Mouse (Mus musculus): ENCODE data around the gene Tcf15. TPM values are rescaled to one million over a fixed set of nuclear protein-coding genes. Genes with fewer than 3 reads are reported as not detected.

The Tcf15 gene
- polyA plus RNA-seq, 1 experiment from 2014 or later: 10.0 TPM

GRCm38 (mm10) chr2:152179301-152179700, 35.9 kb downstream of the Tcf15 start:
- H3K4me1 ChIP-seq (ENCODE audit: insufficient read depth, low read length): peaks cover 11% of the 10 kb centered on the region
- WGBS: 83% methylated on average over 2 of the region's 2 CpGs

GRCm38 (mm10) chr2:152180323-152180722, 37.0 kb downstream of the Tcf15 start:
- Histone ChIP-seq H3K4me3 (ENCODE audit: low read length) (no peak overlapping the region), H3K4me1 (ENCODE audit: insufficient read depth, low read length) (peaks cover 11% of the 10 kb centered on the region), H3K27me3 (ENCODE audit: insufficient read depth, low read length) (no peaks in the 10 kb centered on the region), H3K9ac (replicated peaks; ENCODE audit: low read length) (no peak overlapping the region), H3K9me3 (ENCODE audit: low read length) (no peaks in the 10 kb centered on the region), H3K4me2 (replicated peaks; ENCODE audit: low read depth, low read length) (no peak overlapping the region), H3K27ac (ENCODE audit: low read length) (peak overlapping the region; percentile 52), H3K36me3 (ENCODE audit: insufficient read depth, low read length) (no peaks in the 10 kb centered on the region)
- ATAC-seq (ENCODE audit: low FRiP score, low TSS enrichment): peak; percentile 90
- 34% methylated on average over 6 of the region's 6 CpGs for WGBS

More at GRCm38 (mm10) chr2:152179301-152179700, 35.9 kb downstream of the Tcf15 start:
- no peak for ATAC-seq (ENCODE audit: low FRiP score, low TSS enrichment)
- Histone ChIP-seq H3K4me3 (ENCODE audit: low read length) (no peak overlapping the region), H3K9me3 (ENCODE audit: low read length) (no peaks in the 10 kb centered on the region), H3K36me3 (ENCODE audit: insufficient read depth, low read length) (no peaks in the 10 kb centered on the region), H3K27me3 (ENCODE audit: insufficient read depth, low read length) (no peaks in the 10 kb centered on the region), H3K9ac (replicated peaks; ENCODE audit: low read length) (no peak overlapping the region), H3K4me2 (replicated peaks; ENCODE audit: low read depth, low read length) (no peak overlapping the region), H3K27ac (ENCODE audit: low read length) (no peak overlapping the region)

- Histone ChIP-seq H3K4me3 (ENCODE audit: low read length) (no peak overlapping the region), H3K27ac (ENCODE audit: low read length) (no peak overlapping the region), H3K9me3 (ENCODE audit: low read length) (no peaks in the 10 kb centered on the region), H3K36me3 (ENCODE audit: insufficient read depth, low read length) (no peaks in the 10 kb centered on the region), H3K4me2 (replicated peaks; ENCODE audit: low read depth, low read length) (no peak overlapping the region), H3K9ac (replicated peaks; ENCODE audit: low read length) (no peak overlapping the region), H3K27me3 (ENCODE audit: insufficient read depth, low read length) (no peaks in the 10 kb centered on the region), H3K4me1 (ENCODE audit: insufficient read depth, low read length) (no peaks in the 10 kb centered on the region)
- WGBS: 84% methylated on average over 5 of the region's 5 CpGs
- no peak for ATAC-seq (ENCODE audit: low FRiP score, low TSS enrichment)
These were observed 43.8 kb downstream of the Tcf15 start for GRCm38 (mm10) chr2:152187132-152187531.

- Histone ChIP-seq H3K4me1 (ENCODE audit: insufficient read depth, low read length) (no peaks in the 10 kb centered on the region), H3K4me3 (ENCODE audit: low read length) (no peak overlapping the region), H3K36me3 (ENCODE audit: insufficient read depth, low read length) (no peaks in the 10 kb centered on the region), H3K27me3 (ENCODE audit: insufficient read depth, low read length) (no peaks in the 10 kb centered on the region), H3K9ac (replicated peaks; ENCODE audit: low read length) (no peak overlapping the region), H3K4me2 (replicated peaks; ENCODE audit: low read depth, low read length) (no peak overlapping the region), H3K9me3 (ENCODE audit: low read length) (no peaks in the 10 kb centered on the region), H3K27ac (ENCODE audit: low read length) (no peak overlapping the region; the same call in 1 of the 2 replicates)
- 52% methylated on average over 7 of the region's 7 CpGs for WGBS
- no peak for ATAC-seq (ENCODE audit: low FRiP score, low TSS enrichment)
These were observed 45.9 kb downstream of the Tcf15 start for GRCm38 (mm10) chr2:152189213-152189612.

GRCm38 (mm10) chr2:152189640-152190039, 46.3 kb downstream of the Tcf15 start:
- Histone ChIP-seq H3K4me3 (ENCODE audit: low read length) (no peak overlapping the region), H3K4me2 (replicated peaks; ENCODE audit: low read depth, low read length) (no peak overlapping the region), H3K4me1 (ENCODE audit: insufficient read depth, low read length) (no peaks in the 10 kb centered on the region), H3K36me3 (ENCODE audit: insufficient read depth, low read length) (no peaks in the 10 kb centered on the region), H3K27ac (ENCODE audit: low read length) (no peak overlapping the region; the same call in 1 of the 2 replicates), H3K27me3 (ENCODE audit: insufficient read depth, low read length) (no peaks in the 10 kb centered on the region), H3K9ac (replicated peaks; ENCODE audit: low read length) (no peak overlapping the region), H3K9me3 (ENCODE audit: low read length) (no peaks in the 10 kb centered on the region)
- WGBS: 48% methylated on average over 9 of the region's 9 CpGs
- ATAC-seq (ENCODE audit: low FRiP score, low TSS enrichment): peak; percentile 59; the same call in 1 of the 2 replicates

GRCm38 (mm10) chr2:152190161-152190560, 46.8 kb downstream of the Tcf15 start:
- Histone ChIP-seq H3K27ac (ENCODE audit: low read length) (no peak overlapping the region), H3K4me1 (ENCODE audit: insufficient read depth, low read length) (no peaks in the 10 kb centered on the region), H3K4me3 (ENCODE audit: low read length) (no peak overlapping the region), H3K9me3 (ENCODE audit: low read length) (no peaks in the 10 kb centered on the region), H3K9ac (replicated peaks; ENCODE audit: low read length) (no peak overlapping the region), H3K36me3 (ENCODE audit: insufficient read depth, low read length) (no peaks in the 10 kb centered on the region), H3K27me3 (ENCODE audit: insufficient read depth, low read length) (no peaks in the 10 kb centered on the region), H3K4me2 (replicated peaks; ENCODE audit: low read depth, low read length) (no peak overlapping the region)
- no peak for ATAC-seq (ENCODE audit: low FRiP score, low TSS enrichment)
- WGBS: 61% methylated on average over 7 of the region's 7 CpGs

GRCm38 (mm10) chr2:152192591-152193345, 49.4 kb downstream of the Tcf15 start:
- ATAC-seq (ENCODE audit: low FRiP score, low TSS enrichment): no peak
- no peak overlapping the region for H3K27ac ChIP-seq (ENCODE audit: low read length)
- H3K9ac ChIP-seq (replicated peaks; ENCODE audit: low read length): no peak overlapping the region
- 76% methylated on average over 13 of the region's 13 CpGs for WGBS
- H3K36me3 ChIP-seq (ENCODE audit: insufficient read depth, low read length): no peaks in the 10 kb centered on the region
- H3K9me3 ChIP-seq (ENCODE audit: low read length): no peaks in the 10 kb centered on the region
- no peaks in the 10 kb centered on the region for H3K4me1 ChIP-seq (ENCODE audit: insufficient read depth, low read length)
- H3K27me3 ChIP-seq (ENCODE audit: insufficient read depth, low read length): no peaks in the 10 kb centered on the region
- no peak overlapping the region for H3K4me2 ChIP-seq (replicated peaks; ENCODE audit: low read depth, low read length)
- H3K4me3 ChIP-seq (ENCODE audit: low read length): no peak overlapping the region

GRCm38 (mm10) chr2:152193346-152193710, 50.0 kb downstream of the Tcf15 start:
- Histone ChIP-seq H3K9ac (replicated peaks; ENCODE audit: low read length) (no peak overlapping the region), H3K4me2 (replicated peaks; ENCODE audit: low read depth, low read length) (no peak overlapping the region), H3K27me3 (ENCODE audit: insufficient read depth, low read length) (no peaks in the 10 kb centered on the region), H3K36me3 (ENCODE audit: insufficient read depth, low read length) (no peaks in the 10 kb centered on the region), H3K27ac (ENCODE audit: low read length) (no peak overlapping the region), H3K9me3 (ENCODE audit: low read length) (no peaks in the 10 kb centered on the region), H3K4me3 (ENCODE audit: low read length) (no peak overlapping the region), H3K4me1 (ENCODE audit: insufficient read depth, low read length) (no peaks in the 10 kb centered on the region)
- no peak for ATAC-seq (ENCODE audit: low FRiP score, low TSS enrichment)
- 63% methylated on average over 7 of the region's 7 CpGs for WGBS

- Histone ChIP-seq H3K27ac (ENCODE audit: low read length) (no peak overlapping the region), H3K9me3 (ENCODE audit: low read length) (no peaks in the 10 kb centered on the region), H3K9ac (replicated peaks; ENCODE audit: low read length) (no peak overlapping the region), H3K36me3 (ENCODE audit: insufficient read depth, low read length) (no peaks in the 10 kb centered on the region), H3K4me2 (replicated peaks; ENCODE audit: low read depth, low read length) (no peak overlapping the region), H3K4me3 (ENCODE audit: low read length) (no peak overlapping the region), H3K4me1 (ENCODE audit: insufficient read depth, low read length) (no peaks in the 10 kb centered on the region), H3K27me3 (ENCODE audit: insufficient read depth, low read length) (no peaks in the 10 kb centered on the region)
- no peak for ATAC-seq (ENCODE audit: low FRiP score, low TSS enrichment)
- 94% methylated on average over 2 of the region's 2 CpGs for WGBS
These were observed 51.2 kb downstream of the Tcf15 start for GRCm38 (mm10) chr2:152194586-152194985.

GRCm38 (mm10) chr2:152196896-152197295, 53.5 kb downstream of the Tcf15 start:
- Histone ChIP-seq H3K4me2 (replicated peaks; ENCODE audit: low read depth, low read length) (no peak overlapping the region), H3K36me3 (ENCODE audit: insufficient read depth, low read length) (no peaks in the 10 kb centered on the region), H3K9ac (replicated peaks; ENCODE audit: low read length) (no peak overlapping the region), H3K27ac (ENCODE audit: low read length) (no peak overlapping the region), H3K9me3 (ENCODE audit: low read length) (no peaks in the 10 kb centered on the region), H3K27me3 (ENCODE audit: insufficient read depth, low read length) (no peaks in the 10 kb centered on the region), H3K4me3 (ENCODE audit: low read length) (no peak overlapping the region), H3K4me1 (ENCODE audit: insufficient read depth, low read length) (no peaks in the 10 kb centered on the region)
- WGBS: 30% methylated on average over 3 of the region's 3 CpGs
- no peak for ATAC-seq (ENCODE audit: low FRiP score, low TSS enrichment)
